Mouse (Mus musculus): Measurements from ENCODE around the gene Zswim2. TPM values are rescaled to one million over a fixed set of nuclear protein-coding genes. Genes with fewer than 3 reads are reported as not detected.
"Not testable (repeated sequence)": the region's sequence is repeated elsewhere in the genome, so short reads cannot be mapped to it uniquely, and the experiment has no call there.

Gene Zswim2
- polyA plus RNA-seq (2012; ENCODE audit: insufficient read depth, insufficient read length, missing spikeins): not detected in 2 replicates

DNA sequence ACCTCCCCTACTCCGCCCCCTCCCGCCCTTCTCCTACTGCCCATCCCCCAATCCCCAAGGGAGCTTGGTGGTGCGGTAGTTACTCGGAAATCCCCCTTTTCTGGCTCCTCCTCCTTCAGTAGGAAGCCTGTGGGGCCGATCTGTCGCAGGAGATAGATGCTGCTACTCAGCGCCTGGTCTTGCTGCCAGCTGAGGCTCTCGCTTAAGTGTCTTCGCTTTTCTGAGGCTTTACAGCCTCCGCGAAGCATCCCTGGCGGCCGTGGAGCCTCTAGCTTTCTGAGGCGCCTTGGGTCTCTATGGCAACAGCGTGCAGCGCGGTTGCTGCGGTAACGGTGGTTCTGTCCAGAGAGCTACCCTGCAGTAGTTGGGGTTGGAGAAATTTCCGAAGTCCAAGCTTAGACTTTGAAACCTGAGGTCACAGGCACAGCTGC, at the start of gene Zswim2:
Gene Zswim2 (minus strand): TSS at position 298 of the 431 bp plus-strand sequence.
- Histone ChIP-seq H3K27ac (replicated peaks; ENCODE audit: low read depth, low read length) (no peak within 1 kb of the TSS), H3K4me1 (ENCODE audit: control insufficient read depth, insufficient read depth, insufficient read length, low read length) (no peaks in the 10 kb centered on the region; the same call in 1 of the 2 replicates), H3K4me3 (ENCODE audit: insufficient read depth, low read depth, low read length) (no peak within 1 kb of the TSS)

GRCm38 (mm10) chr2:83990253-83990652, 49.2 kb upstream of the Zswim2 start, which contains the start of gene Gm13691:
Gene Gm13691, plus strand, starts transcription at chr2:83990553.
- H3K4me1 ChIP-seq (ENCODE audit: control insufficient read depth, insufficient read depth, insufficient read length, low read length); H3K27ac ChIP-seq (replicated peaks; ENCODE audit: low read depth, low read length); H3K4me3 ChIP-seq (ENCODE audit: insufficient read depth, low read depth, low read length): not testable (repeated sequence)

DNA sequence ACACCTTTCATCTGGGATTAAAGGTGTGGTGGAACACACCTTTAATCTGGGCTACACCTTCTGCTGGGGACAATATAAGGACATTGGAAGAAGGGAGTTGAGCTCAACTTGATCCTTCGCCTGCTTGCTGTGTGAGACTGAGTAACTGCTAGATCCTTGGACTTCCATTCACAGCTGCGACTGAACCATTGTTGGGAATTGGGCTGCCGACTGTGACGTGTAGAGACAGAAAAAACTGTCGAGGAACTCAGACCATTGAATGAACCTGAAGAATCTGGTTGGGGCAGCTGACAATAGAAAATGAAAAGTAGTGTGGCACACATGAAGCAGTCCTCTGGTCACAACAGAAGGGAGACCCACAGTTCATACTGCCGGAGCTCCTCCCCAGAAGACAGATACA, 43.4 kb upstream of the Zswim2 start, which contains the start of gene Gm13697:
Gene Gm13697 (plus strand): TSS at position 301 of the 400 bp plus-strand sequence.
- H3K4me3 ChIP-seq (ENCODE audit: insufficient read depth, low read depth, low read length); H3K27ac ChIP-seq (replicated peaks; ENCODE audit: low read depth, low read length); H3K4me1 ChIP-seq (ENCODE audit: control insufficient read depth, insufficient read depth, insufficient read length, low read length): not testable (repeated sequence)

DNA sequence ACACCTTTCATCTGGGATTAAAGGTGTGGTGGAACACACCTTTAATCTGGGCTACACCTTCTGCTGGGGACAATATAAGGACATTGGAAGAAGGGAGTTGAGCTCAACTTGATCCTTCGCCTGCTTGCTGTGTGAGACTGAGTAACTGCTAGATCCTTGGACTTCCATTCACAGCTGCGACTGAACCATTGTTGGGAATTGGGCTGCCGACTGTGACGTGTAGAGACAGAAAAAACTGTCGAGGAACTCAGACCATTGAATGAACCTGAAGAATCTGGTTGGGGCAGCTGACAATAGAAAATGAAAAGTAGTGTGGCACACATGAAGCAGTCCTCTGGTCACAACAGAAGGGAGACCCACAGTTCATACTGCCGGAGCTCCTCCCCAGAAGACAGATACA, 37.6 kb upstream of the Zswim2 start, which contains the start of gene Gm13694:
Gene Gm13694 (plus strand): TSS at position 301 of the 400 bp plus-strand sequence.
- H3K27ac ChIP-seq (replicated peaks; ENCODE audit: low read depth, low read length); H3K4me3 ChIP-seq (ENCODE audit: insufficient read depth, low read depth, low read length); H3K4me1 ChIP-seq (ENCODE audit: control insufficient read depth, insufficient read depth, insufficient read length, low read length): not testable (repeated sequence)

GRCm38 (mm10) chr2:83972823-83973222, 31.8 kb upstream of the Zswim2 start, which contains the start of gene Gm13696:
Gene Gm13696, plus strand, starts transcription at chr2:83973123.
- H3K27ac ChIP-seq (replicated peaks; ENCODE audit: low read depth, low read length); H3K4me3 ChIP-seq (ENCODE audit: insufficient read depth, low read depth, low read length); H3K4me1 ChIP-seq (ENCODE audit: control insufficient read depth, insufficient read depth, insufficient read length, low read length): not testable (repeated sequence)

- not testable (repeated sequence) for H3K4me3 ChIP-seq (ENCODE audit: insufficient read depth, low read depth, low read length); H3K27ac ChIP-seq (replicated peaks; ENCODE audit: low read depth, low read length); H3K4me1 ChIP-seq (ENCODE audit: control insufficient read depth, insufficient read depth, insufficient read length, low read length)
Observed at GRCm38 (mm10) chr2:83967013-83967412, 26.0 kb upstream of the Zswim2 start, which contains the start of gene Gm13695. Gene Gm13695, plus strand, starts transcription at chr2:83967313.

DNA sequence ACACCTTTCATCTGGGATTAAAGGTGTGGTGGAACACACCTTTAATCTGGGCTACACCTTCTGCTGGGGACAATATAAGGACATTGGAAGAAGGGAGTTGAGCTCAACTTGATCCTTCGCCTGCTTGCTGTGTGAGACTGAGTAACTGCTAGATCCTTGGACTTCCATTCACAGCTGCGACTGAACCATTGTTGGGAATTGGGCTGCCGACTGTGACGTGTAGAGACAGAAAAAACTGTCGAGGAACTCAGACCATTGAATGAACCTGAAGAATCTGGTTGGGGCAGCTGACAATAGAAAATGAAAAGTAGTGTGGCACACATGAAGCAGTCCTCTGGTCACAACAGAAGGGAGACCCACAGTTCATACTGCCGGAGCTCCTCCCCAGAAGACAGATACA, 20.2 kb upstream of the Zswim2 start, which contains the start of gene Gm13693:
Gene Gm13693 (plus strand): TSS at position 301 of the 400 bp plus-strand sequence.
- H3K4me1 ChIP-seq (ENCODE audit: control insufficient read depth, insufficient read depth, insufficient read length, low read length); H3K27ac ChIP-seq (replicated peaks; ENCODE audit: low read depth, low read length); H3K4me3 ChIP-seq (ENCODE audit: insufficient read depth, low read depth, low read length): not testable (repeated sequence)

DNA sequence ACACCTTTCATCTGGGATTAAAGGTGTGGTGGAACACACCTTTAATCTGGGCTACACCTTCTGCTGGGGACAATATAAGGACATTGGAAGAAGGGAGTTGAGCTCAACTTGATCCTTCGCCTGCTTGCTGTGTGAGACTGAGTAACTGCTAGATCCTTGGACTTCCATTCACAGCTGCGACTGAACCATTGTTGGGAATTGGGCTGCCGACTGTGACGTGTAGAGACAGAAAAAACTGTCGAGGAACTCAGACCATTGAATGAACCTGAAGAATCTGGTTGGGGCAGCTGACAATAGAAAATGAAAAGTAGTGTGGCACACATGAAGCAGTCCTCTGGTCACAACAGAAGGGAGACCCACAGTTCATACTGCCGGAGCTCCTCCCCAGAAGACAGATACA, 14.4 kb upstream of the Zswim2 start, which contains the start of gene Gm13698:
Gene Gm13698 (plus strand): TSS at position 301 of the 400 bp plus-strand sequence.
- not testable (repeated sequence) for H3K4me1 ChIP-seq (ENCODE audit: control insufficient read depth, insufficient read depth, insufficient read length, low read length); H3K4me3 ChIP-seq (ENCODE audit: insufficient read depth, low read depth, low read length); H3K27ac ChIP-seq (replicated peaks; ENCODE audit: low read depth, low read length)

DNA sequence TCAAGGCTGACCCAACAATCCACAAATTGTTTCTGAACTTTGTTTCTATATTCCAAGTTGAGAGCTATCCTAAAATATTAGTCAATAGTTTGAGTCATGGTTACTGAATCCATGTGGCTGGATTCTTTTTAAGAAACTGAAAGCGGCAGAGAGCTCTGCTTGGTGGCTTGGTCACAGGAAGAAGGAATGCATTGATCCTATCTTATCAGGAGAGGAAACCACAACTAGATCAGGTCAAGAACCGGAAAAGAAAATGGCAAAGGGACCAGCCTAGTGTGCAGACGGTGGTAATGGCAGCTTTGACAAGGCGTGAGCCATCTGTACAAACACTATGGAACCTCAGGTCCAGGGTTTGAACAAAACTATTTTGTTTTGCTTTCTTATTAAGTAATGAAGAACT, 764 bp upstream of the Zswim2 start:
- Histone ChIP-seq H3K27ac (replicated peaks; ENCODE audit: low read depth, low read length) (no peak overlapping the region), H3K4me1 (ENCODE audit: control insufficient read depth, insufficient read depth, insufficient read length, low read length) (no peaks in the 10 kb centered on the region; the same call in 1 of the 2 replicates), H3K4me3 (ENCODE audit: insufficient read depth, low read depth, low read length) (no peak overlapping the region)

GRCm38 (mm10) chr2:83941378-83941777, 350 bp upstream of the Zswim2 start:
- H3K4me3 ChIP-seq (ENCODE audit: insufficient read depth, low read depth, low read length): no peak overlapping the region
- no peak overlapping the region for H3K27ac ChIP-seq (replicated peaks; ENCODE audit: low read depth, low read length)
- H3K4me1 ChIP-seq (ENCODE audit: control insufficient read depth, insufficient read depth, insufficient read length, low read length): no peaks in the 10 kb centered on the region; the same call in 1 of the 2 replicates

DNA sequence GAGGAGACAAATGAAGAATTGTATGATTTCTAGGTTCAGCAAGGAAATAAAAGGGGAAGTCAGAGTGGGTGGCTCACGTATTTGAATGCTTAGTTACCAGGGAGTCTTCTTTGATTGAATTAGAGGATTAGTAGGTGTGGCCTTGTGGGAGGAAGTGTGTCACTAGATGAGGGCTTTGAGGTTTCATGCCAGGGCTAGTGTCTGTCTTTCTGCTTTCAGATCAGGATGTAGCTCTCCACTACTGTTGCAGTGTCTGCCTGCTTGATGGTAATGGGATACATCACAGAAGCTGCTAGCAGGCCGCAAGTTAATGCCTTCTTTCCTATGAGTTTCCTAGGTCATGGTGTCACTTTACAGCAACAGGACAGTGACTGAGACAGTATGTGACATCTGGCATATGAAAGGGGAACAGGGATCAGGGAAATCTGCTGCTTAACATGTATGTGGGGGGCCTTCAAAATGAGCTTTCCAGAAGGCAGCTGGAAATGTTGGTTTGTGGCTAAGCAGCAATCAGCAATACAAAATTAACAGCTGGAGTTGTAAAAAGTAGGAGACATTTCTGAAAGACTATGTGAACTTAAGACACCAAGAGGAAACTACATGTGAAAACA, 11.4 kb downstream of the Zswim2 start:
- Histone ChIP-seq H3K4me3 (ENCODE audit: insufficient read depth, low read depth, low read length) (no peak overlapping the region), H3K4me1 (ENCODE audit: control insufficient read depth, insufficient read depth, insufficient read length, low read length) (no peaks in the 10 kb centered on the region), H3K27ac (replicated peaks; ENCODE audit: low read depth, low read length) (no peak overlapping the region)

DNA sequence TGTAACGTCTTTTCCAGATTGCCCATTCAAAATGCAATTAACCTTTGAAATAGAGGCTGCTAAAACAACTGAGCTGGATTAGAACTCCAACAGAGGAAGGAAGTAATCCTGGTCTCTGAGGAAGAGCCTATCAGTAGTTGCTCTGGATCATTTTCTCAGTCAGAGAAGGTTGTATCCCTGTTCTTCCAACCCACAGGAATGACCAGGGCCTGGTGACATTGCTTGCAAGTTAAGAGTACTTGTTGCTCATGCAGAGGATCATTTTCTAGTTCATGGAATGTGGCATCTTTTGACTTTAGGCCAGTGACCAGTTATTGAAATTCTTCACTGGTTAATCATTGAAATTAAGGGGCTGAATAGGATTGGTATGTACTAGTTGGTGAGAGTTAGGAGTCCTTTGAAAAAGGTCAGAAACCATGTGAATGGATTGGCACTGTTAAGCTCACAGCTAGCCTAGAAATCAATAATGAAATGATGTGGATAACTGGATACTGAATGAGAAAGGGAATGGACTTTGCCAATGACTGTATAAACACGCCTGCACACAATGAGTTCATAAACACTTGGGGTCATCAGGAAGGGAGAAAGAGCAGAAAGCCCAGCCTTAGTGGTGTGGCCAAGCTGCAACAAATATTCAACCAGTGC, 39.0 kb downstream of the Zswim2 start:
- no peak overlapping the region for H3K27ac ChIP-seq (replicated peaks; ENCODE audit: low read depth, low read length)
- H3K4me1 ChIP-seq (ENCODE audit: control insufficient read depth, insufficient read depth, insufficient read length, low read length): no peaks in the 10 kb centered on the region

DNA sequence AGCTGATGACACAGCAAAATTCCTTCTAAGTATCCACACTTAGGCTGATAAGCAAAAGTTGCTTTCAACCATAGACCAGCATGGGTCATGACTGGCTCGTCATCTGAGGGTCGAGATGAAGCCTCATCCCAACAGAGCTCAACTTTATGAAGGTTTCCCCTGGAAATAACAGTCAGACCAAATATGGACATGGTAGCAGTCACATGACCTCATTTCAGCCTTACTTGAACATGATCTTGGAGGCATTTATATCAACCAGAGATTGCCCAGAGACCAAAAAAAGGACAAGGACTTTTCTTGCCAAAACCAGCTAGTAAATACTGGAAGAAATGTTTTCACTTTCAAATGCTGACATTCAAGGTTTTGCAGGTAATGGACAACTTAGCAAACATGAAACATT, 47.3 kb downstream of the Zswim2 start:
- H3K4me1 ChIP-seq (ENCODE audit: control insufficient read depth, insufficient read depth, insufficient read length, low read length): no peaks in the 10 kb centered on the region

More for the DNA sequence above, 39.0 kb downstream of the Zswim2 start:
- H3K4me3 ChIP-seq (ENCODE audit: insufficient read depth, low read depth, low read length): no peak overlapping the region

DNA sequence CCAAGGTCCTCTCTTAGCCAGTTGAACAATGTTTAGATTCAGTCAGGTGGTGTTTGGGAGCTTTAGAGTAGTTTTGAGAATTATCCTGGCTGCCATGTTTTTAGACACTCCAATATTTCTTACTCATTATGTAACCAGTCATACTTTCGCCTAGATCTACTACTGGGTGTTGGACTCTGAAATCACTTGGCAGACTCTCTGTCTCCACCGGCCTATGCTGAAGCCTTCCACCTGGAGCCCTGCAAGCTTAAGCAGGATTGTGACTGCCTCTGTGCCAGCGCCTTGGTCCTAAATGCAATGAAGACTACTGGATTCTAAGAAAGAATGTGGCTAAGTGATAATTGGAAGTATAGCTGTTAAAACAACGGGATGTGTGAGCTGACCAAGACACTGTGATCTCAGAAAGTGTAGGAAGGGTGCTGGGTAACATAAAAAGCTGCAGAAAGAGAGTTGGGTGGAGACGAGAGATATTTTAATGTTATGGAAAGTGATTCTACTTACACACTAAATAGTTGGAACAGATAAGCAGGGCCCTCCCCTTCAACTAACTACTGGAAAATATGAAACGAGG, 57.1 kb downstream of the Zswim2 start:
- no peak overlapping the region for H3K4me3 ChIP-seq (ENCODE audit: insufficient read depth, low read depth, low read length)
- H3K4me1 ChIP-seq (ENCODE audit: control insufficient read depth, insufficient read depth, insufficient read length, low read length): no peaks in the 10 kb centered on the region
- no peak overlapping the region for H3K27ac ChIP-seq (replicated peaks; ENCODE audit: low read depth, low read length)

More for the DNA sequence above, 47.3 kb downstream of the Zswim2 start:
- Histone ChIP-seq H3K4me3 (ENCODE audit: insufficient read depth, low read depth, low read length) (no peak overlapping the region), H3K27ac (replicated peaks; ENCODE audit: low read depth, low read length) (no peak overlapping the region)
